Mouse (Mus musculus) thymus, postnatal 4 days (tissue): ENCODE measurements at regions not wholly inside any gene's neighbourhood (a gene's known extent, or its start where the extent isn't known, plus 50 kb on each side); places are given as distances from the start of the nearest gene placed in this dataset.

Experiments
- DNase-seq: peaks from one replicate; pipeline ENCODE4 v3.0.0; 2021

DNA sequence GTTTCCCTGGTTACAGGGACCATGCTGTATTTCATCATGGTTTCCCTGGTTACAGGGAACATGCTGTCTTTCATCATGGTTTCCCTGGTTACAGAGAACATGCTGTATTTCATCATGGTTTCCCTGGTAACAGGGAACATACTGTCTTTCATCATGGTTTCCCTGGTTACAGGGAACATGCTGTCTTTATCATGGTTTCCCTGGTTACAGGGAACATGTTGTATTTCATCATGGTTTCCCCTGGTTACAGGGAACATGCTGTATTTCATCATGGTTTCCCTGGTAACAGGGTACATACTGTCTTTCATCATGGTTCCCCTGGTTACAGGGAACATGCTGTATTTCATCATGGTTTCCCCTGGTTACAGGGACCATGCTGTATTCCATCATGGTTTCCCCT is 1579.5 kb downstream of the 4930444P10Rik start:
- DNase-seq: no peak

DNA sequence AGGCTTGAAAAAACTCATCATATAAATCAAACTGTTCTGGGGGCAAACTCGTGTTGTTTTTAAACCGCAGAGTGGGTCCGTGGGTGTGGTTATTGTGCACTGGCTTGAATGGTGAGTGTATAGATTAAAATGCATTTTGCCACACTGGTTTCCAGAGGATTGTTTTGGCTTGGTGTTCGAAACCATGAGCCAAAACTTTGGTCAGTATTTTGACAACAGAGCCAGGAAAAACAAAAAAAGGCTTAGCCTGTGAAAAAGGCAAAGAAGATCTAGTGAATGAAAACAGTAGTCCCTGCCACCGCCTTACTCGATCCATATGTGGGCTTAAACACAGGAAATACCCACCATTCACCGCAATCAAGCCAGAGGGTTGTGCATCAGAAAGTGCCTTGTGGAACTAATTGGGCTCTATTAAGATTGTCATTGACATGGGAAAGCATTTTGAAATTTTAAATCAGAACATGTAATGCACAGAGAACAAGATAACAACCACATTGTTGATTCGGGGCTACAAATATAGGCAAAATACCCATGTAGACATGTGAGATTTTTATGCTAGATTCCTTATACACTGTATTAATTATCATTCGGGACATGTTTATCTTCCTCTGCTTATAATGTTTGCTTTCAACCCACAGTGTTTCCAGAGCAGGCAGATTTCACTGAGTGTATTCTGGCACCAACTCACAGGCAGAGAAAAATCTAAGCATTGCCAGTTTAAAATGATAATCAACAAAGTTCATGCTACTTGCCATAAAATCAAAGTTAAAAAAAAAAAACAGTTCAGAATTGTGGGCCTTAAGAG is 1580.4 kb downstream of the 4930444P10Rik start:
- DNase-seq: no peak

DNA sequence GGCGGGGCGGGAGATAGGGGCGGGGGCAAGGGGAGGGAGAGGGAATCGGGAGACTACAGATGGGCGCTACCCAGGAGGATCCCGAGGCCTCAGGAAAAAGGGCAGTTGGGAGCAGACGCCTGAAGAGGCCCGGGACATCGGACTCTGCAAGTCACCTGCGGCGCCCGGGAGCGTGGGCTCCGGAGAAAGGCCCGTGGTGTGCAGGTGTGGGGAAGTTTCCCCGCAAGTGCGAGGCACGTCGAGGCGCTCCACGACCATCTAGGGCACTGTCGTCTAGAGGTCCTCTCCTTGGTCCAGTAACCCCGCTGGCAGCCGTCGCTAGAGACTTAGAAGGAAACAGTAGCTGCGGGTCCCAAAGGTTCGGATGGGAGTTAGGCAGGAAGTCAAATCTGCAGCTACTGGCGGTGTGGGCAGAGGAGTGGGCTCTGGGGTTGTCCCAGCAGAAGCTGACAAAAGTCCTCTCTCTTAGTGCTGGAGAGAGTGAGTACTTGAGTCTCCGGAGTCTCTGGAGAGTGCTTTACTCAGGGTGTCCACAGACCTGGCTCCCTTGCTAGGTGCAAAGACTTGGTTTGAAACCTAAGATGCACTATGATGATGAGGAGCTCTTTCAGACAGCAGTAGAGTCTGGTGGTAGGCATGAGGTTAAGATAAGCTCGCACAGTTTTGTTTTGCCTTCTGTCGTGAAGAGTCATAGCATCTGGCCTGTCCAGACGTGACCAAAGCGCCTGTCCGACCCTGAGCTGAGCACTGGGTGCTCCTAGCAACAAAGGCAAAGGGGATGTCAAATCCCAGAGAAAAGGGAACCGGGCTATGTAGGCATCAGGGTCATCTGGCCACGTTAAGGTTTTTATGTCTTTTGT is 1586.1 kb downstream of the 4930444P10Rik start:
- DNase-seq: peak; percentile 10

DNA sequence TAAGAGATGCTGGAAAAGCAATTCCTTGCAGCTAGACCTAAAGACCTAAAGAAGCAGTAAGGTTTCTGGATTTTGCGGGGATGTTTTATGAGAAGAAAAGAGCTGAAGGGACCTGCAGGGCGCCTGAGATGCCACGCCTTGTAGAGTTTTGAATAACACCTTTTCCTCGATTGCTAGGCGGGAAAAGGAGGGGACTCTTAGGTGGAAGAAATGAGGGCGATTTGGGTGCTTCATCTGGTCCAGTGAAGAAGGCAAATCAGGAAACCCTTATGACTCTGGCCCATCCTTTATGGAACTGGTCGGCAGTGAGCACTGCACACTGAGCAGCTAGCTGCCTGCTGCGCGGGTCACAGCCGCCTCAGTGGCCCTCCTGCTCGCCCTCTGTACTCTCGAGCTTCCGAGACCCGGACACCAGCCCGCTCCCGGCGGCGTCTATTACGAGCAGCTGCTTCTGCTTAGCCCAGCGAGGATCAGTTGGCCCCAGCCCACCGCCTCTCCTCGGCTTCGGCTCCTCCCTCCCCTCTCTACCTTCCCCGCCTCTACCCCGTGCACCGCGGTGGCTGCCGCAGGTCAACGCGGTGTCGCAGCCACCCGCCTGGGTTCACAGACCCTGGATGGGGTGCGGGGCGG is 1586.8 kb downstream of the 4930444P10Rik start:
- peak; percentile 30 for DNase-seq

- DNase-seq: no peak
Observed at GRCm38 (mm10) chr1:14505741-14506140, 1587.4 kb downstream of the 4930444P10Rik start.

DNA sequence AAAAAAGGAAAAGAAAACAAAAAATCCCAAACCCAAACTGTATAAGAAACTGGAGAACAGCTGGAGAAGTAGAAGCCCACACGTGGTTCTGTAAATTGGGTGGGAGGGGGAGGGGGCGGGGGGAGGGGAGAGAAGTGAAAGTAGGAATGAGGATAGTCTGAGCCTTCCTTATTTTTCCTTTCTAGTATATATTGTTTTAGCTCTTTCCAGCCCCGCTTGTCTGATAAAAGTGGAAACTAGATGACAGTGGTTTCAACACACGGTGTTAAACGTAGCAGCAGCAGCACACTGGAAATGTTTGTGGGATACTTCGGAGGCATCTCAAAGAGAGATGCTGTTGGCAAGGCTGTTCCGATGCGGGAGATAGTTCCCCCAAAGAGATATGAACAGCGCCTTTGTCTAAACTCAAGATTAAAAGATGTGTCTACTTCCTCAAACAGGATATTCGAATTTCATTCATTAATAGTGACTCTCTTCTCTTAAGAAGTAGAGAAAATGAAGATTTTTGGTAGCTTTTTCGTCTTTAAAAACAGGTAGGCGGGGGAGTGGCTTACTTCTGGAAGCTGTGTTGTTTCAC is 1588.3 kb downstream of the 4930444P10Rik start:
- no peak for DNase-seq

- no peak for DNase-seq
Observed at GRCm38 (mm10) chr1:14503881-14504742, 1589.0 kb downstream of the 4930444P10Rik start.

DNA sequence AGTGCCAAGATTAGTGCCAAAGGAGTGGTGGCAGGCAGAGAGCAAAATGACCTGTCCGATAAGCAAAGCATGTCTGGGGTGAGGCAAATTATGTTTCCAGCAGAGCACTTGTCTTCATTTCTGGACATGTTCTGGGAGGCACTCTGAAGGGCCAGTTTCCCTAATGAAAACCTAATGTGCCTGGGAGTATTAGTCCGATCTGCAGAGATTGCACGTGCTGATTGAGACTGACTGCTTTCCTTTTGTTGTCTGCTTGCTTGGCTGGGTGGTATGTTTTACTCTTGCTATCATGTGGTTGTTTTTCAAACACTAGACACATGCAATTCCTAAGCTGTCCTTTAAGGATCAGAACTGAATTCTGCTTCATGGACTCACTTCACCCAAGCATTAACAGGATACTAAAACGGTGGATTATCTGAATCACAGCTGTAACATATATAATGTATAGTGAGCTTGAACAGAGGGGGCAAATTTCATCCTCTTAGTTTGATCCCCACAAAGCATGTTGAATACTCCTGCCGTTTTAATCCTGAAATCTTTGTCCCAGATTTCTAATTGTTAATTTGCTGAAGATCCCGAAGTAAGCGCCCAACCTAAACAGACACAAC is 1589.8 kb downstream of the 4930444P10Rik start:
- DNase-seq: no peak

DNA sequence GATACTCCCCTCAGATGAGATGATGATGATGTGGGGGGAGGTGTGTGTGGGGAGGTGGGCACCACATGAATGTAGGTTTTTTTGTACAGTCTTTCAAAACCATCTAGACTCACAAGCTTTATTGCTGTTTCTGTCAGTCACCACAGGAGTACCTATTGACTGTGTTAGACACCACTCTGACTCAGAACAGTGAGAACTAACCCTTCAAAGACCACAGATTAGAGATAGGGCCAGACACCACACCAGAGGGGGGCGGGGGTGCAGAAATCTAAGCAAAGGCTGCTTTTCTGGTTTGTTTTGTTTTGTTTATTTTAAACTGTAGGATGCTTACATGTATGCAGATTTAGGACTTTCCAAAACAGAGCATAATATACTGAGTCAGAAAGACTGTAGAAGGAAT is 1594.0 kb downstream of the 4930444P10Rik start:
- no peak for DNase-seq

GRCm38 (mm10) chr1:14490026-14490425 is 1603.1 kb downstream of the 4930444P10Rik start:
- DNase-seq: no peak

DNA sequence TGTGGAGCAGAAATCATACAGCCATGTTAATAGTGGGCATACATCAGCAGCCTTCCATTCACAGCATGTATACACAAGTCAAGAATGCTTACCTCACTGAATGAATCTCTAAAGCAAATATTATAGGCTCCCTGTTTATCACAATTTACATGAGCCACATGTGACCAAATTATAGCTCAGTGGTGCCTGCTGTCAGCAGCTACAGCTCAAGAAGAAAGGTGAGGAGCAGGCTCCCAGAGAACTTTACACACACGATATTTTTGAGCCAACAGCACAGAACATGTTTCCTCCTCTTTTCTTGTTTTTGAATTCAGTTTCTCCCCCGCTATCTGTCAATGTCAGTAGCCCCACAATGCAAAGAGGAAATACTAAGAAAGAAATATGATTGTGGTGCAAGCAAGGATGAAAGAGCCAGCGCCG is 1605.4 kb downstream of the 4930444P10Rik start:
- DNase-seq: no peak

- no peak for DNase-seq
Observed at GRCm38 (mm10) chr1:14485746-14486145, 1607.4 kb downstream of the 4930444P10Rik start.

GRCm38 (mm10) chr1:14484121-14484916 is 1608.8 kb downstream of the 4930444P10Rik start:
- no peak for DNase-seq

- no peak for DNase-seq
Observed at GRCm38 (mm10) chr1:14472294-14472693, 1620.8 kb downstream of the 4930444P10Rik start.

DNA sequence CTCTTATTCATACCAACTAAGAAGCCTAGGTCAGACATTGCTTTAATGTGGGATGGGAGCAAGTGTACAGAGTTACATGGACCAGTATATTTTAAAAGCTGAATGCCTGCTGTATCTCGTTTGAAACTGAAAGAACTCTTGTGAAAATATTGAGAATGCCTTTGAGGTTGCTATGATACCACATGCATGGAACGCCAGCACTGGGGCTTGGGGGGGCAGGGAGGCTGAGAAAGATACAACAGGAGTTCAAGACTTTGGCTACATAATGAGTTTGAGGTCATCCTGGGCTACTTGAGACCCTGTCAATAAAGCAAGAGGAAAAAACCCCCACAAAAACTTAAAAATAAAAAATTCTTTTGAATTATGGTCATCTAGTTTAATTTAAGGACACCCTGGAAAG is 1621.6 kb downstream of the 4930444P10Rik start:
- no peak for DNase-seq

DNA sequence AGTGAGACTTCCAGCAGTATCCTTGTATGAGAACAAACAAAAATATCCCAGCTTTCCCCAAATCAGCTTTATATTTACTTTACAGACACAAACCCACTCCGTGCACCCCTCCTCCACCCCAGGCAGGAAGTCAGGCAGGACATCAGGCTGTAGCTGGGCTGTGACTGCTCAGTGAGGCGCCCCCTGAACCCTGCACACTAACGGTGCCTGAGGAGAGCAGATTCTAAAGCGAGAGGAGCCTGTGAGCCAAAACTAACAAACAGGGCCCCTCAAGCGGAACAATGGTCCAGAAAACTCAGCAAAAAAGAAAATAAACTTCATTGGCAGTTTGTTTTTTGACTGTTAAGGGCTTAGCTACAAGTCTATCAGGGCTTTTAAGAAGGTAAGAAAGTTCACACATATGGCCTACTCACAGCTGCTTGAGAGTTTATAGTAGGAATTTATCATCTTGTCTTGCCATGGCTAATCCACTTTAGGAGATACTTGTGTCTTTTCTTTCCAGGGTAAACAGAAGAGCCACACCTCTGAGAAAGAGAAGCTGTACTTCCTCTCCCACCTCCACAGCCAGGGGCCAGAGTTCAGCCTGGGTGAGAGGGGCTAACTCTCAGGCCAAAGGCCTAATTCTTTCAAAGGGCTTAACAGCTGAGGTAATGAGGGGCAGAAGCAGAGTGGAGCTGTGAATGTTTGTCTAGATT is 1628.2 kb downstream of the 4930444P10Rik start:
- peak; percentile 6 for DNase-seq

DNA sequence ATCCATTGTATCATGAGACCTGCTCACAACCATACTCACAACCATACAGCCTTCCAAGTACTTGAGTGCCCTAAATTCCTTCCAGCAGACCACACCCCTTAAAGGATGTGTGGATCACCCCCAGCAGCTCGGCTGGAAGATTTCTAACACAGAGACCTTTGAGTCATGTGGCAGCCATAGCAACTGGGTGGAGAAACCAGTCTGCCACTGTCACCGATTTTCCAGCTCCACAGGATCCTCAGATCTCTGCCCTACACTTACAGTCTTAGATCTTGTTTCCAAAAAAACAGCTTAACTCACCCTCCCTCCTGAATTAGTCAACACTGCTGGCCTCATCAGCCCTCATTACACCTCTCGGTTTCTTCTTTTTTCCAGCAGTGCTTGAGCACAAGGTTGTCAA is 1630.6 kb downstream of the 4930444P10Rik start:
- no peak for DNase-seq

- DNase-seq: no peak
Observed at GRCm38 (mm10) chr1:14460811-14461210, 1632.3 kb downstream of the 4930444P10Rik start.

- DNase-seq: no peak
Observed at GRCm38 (mm10) chr1:14429326-14429725, 1663.8 kb downstream of the 4930444P10Rik start.

- DNase-seq: no peak
Observed at GRCm38 (mm10) chr1:14421030-14421429, 1672.1 kb downstream of the 4930444P10Rik start.
